28 mouse cellular contexts compared by ENCODE assay signal in the genomic region with DNA sequence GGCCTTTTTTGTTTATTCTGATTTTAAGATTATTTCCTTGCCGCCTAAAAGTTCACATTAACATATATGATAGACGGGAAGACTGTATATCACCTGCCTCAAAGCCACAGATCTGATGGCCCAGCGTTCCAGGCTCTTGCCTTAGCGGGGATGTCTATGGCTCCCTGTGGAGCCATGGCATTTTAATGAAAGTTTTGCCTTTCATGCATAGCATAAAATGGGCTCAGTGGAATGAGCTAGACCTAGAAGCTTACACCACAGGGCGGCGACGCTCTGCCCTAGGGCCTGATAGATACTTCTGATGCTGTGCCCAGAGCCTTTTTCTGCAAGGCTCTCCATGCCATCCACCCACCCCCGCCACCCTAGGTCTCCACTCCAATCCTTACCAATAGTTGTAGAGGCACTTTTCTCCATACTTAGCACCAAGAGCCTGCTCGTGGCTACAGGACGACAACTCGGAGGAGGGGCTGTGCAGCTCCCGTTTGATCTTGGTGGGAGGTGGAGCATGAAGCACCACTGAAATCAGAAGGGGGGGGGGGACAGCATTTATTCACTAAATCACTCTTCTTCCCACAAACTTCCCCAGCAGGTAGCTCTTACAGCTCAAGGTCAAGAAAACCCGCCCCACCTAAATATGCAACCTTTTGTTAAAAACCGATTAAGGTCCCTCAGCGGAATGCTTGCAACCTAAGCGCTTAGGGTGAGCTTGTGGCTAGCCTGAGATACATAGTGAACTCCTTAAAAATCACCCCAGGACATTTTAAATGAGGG. TPM values are rescaled to one million over a fixed set of nuclear protein-coding genes. Genes with fewer than 3 reads are reported as not detected.
DNase-seq lines count a peak whose midpoint lies in the region; ATAC-seq and TF ChIP-seq lines count a peak whose summit lies in the region.
"Had no signal": no experiment of that assay in that cellular context is flagged by ENCODE, and none has a peak within 500 bp of the region (broad histone marks: within the 10 kb centered on the region; RNA-seq: fewer than 3 reads in every experiment).

No protein-coding gene starts in this region.

- no peak for TF ChIP-seq CTCF in left cerebral cortex, adult 2 months (IDR thresholded peaks at IDR 0.05)

- intact Hi-C loops in left cerebral cortex, adult 2 months (cut with DNase I) = no loop called here
- intact Hi-C loops in left cerebral cortex, postnatal 14 days (cut with DNase I) = no loop called here

- ATAC-seq in neural tube, embryonic 12.5 days (ENCODE audit: low FRiP score, low read depth) = peak; percentile 65
- ATAC-seq: inflammation-experienced regulatory T-cells, adult 6 months; liver, embryonic 12.5 days; liver, postnatal 0 days; lung, postnatal 0 days; Patski had no signal

- no peak overlapping the region for H3K4me3 ChIP-seq in left cerebral cortex, adult 2 months
- no peak overlapping the region for H3K4me3 ChIP-seq in neural tube, embryonic 12.5 days
- H3K4me3 ChIP-seq: embryonic facial prominence, embryonic 10.5 days; embryonic facial prominence, embryonic 15.5 days; forebrain, embryonic 12.5 days; heart, embryonic 10.5 days; heart, embryonic 15.5 days; liver, embryonic 12.5 days had no signal

- H3K9ac ChIP-seq in neural tube, embryonic 12.5 days = no peak overlapping the region
- H3K9ac ChIP-seq: embryonic facial prominence, embryonic 15.5 days; forebrain, embryonic 12.5 days; heart, embryonic 15.5 days; hindbrain, embryonic 14.5 days; liver, embryonic 12.5 days; liver, postnatal 0 days had no signal

- no peaks in the 10 kb centered on the region for H3K27me3 ChIP-seq in neural tube, embryonic 12.5 days (replicated peaks)
- H3K27me3 ChIP-seq: embryonic facial prominence, embryonic 15.5 days; forebrain, embryonic 12.5 days; heart, embryonic 15.5 days; liver, embryonic 12.5 days; Patski had no signal

- H3K36me3 ChIP-seq in neural tube, embryonic 12.5 days = no peaks in the 10 kb centered on the region
- H3K36me3 ChIP-seq: forebrain, embryonic 12.5 days; heart, embryonic 15.5 days; liver, embryonic 12.5 days had no signal

- WGBS in neural tube, embryonic 12.5 days = 32% methylated on average over 16 of the region's 16 CpGs

- H3K9me3 ChIP-seq in neural tube, embryonic 12.5 days = no peaks in the 10 kb centered on the region
- H3K9me3 ChIP-seq: embryonic facial prominence, embryonic 10.5 days; embryonic facial prominence, embryonic 15.5 days; forebrain, embryonic 12.5 days; heart, embryonic 10.5 days; heart, embryonic 15.5 days; liver, embryonic 12.5 days had no signal

- H3K4me2 ChIP-seq in neural tube, embryonic 12.5 days (replicated peaks) = peak overlapping the region; percentile 37; the same call in 1 of the 2 replicates
- H3K4me2 ChIP-seq: embryonic facial prominence, embryonic 15.5 days; forebrain, embryonic 12.5 days; heart, embryonic 15.5 days; hindbrain, embryonic 14.5 days; liver, embryonic 12.5 days had no signal

- no peak for DNase-seq in left cerebral cortex, adult 2 months (ENCODE audit: extremely low spot score in 1 of 2, low spot score in 2 of 2)
- DNase-seq in left cerebral cortex, postnatal 14 days (ENCODE audit: low spot score in 2 of 2) = no peak
- no peak for DNase-seq in neural tube, embryonic 10.5 days (ENCODE audit: extremely low spot score, low spot score)
- DNase-seq in mesoderm, embryonic 11.5 days (ENCODE audit: low read depth, low spot score) = peak; percentile 33
- DNase-seq in testis, postnatal 10 days (ENCODE audit: low spot score) = no peak
- no peak for DNase-seq in adipocyte (ENCODE audit: low spot score)
- DNase-seq: adrenal gland, adult 2 months; cerebellum, adult 8-10 months; cerebellum, postnatal 25 days; gastrocnemius, postnatal 14 days; kidney, adult 11 months; liver, postnatal 0 days; right cerebral cortex, postnatal 4 days; thymus, adult 2 months; thymus, postnatal 4 days had no signal

- peaks cover 14% of the 10 kb centered on the region; the same call in 1 of the 2 replicates for H3K4me1 ChIP-seq in neural tube, embryonic 12.5 days
- H3K4me1 ChIP-seq: embryonic facial prominence, embryonic 15.5 days; forebrain, embryonic 12.5 days had no signal

- peak overlapping the region; percentile 11; the same call in 1 of the 2 replicates for H3K27ac ChIP-seq in left cerebral cortex, adult 2 months
- H3K27ac ChIP-seq in neural tube, embryonic 12.5 days = no peak overlapping the region
- H3K27ac ChIP-seq: embryonic facial prominence, embryonic 10.5 days; embryonic facial prominence, embryonic 15.5 days; forebrain, embryonic 12.5 days; heart, embryonic 10.5 days; heart, embryonic 15.5 days; hindbrain, embryonic 14.5 days; liver, embryonic 12.5 days; macrophage; stomach, postnatal 0 days had no signal

RNA-seq across cellular contexts. Expression of a gene that starts 26.9 kb away (rescaled TPM):
- 10 to 100 TPM; 94.7 to 97.5 TPM for total RNA-seq in left cerebral cortex, adult 2 months (2021)
- total RNA-seq in left cerebral cortex, postnatal 14 days (2021) = 10 to 100 TPM; 59.9 to 68.8 TPM
- 17.8 and 23.1 TPM in 2 replicates for polyA plus RNA-seq in neural tube, embryonic 12.5 days (2016; fragmentation: Nextera tagmentation; extraction: Ambion mirVana)
